Mouse (Mus musculus) neural tube, embryonic 13.5 days (tissue): ENCODE results near the gene B3galt6. TPM values are rescaled to one million over a fixed set of nuclear protein-coding genes. Genes with fewer than 3 reads are reported as not detected.

ENCODE experiments used
- ATAC-seq: fragments of 200-750 bp; cut with Nextera tagmentation; 2 replicates; pipeline ENCODE4 v1.8.0; 2017; ENCODE audit warnings: low read depth, mild to moderate bottlenecking, moderate TSS enrichment, moderate library complexity
- H3K27ac ChIP-seq: fragments of 300-500 bp; sonication (generic); replicated peaks from 2 replicates; pipeline ENCODE4 v1.5.1; 2015; ENCODE audit warnings: moderate library complexity, mild to moderate bottlenecking, inconsistent platforms
- H3K27me3 ChIP-seq: fragments of 300-500 bp; sonication (generic); 2 replicates; pipeline ENCODE4 v1.6.1; 2015; ENCODE audit warnings: mild to moderate bottlenecking, inconsistent platforms
- H3K36me3 ChIP-seq: fragments of 300-500 bp; sonication (generic); 2 replicates; pipeline ENCODE4 v1.6.1; 2015; ENCODE audit warnings: mild to moderate bottlenecking, inconsistent platforms
- H3K4me1 ChIP-seq: fragments of 300-500 bp; sonication (generic); replicated peaks from 2 replicates; pipeline ENCODE4 v1.6.1; 2015; ENCODE audit warnings: inconsistent platforms
- H3K4me2 ChIP-seq: fragments of 300-500 bp; sonication (generic); 2 replicates; pipeline ENCODE4 v1.6.1; 2015; ENCODE audit warnings: inconsistent platforms, mild to moderate bottlenecking, moderate library complexity
- H3K4me3 ChIP-seq: fragments of 300-500 bp; sonication (generic); 2 replicates; pipeline ENCODE4 v1.5.1; 2015; ENCODE audit warnings: mild to moderate bottlenecking, inconsistent platforms
- H3K9ac ChIP-seq: fragments of 300-500 bp; sonication (generic); 2 replicates; pipeline ENCODE4 v1.6.1; 2015; ENCODE audit warnings: moderate library complexity, mild to moderate bottlenecking, inconsistent platforms
- H3K9me3 ChIP-seq: fragments of 300-500 bp; sonication (generic); 2 replicates; pipeline ENCODE4 v1.6.1; 2016; ENCODE audit warnings: inconsistent platforms
- WGBS: fragments of 180-500 bp; shearing (Covaris S2); methylation state at CpG from one replicate; pipeline ENCODE4 v1.1.7; 2015; 5-methylcytosine and 5-hydroxymethylcytosine counted together
- polyA plus RNA-seq: library from polyadenylated mRNA; unstranded; fragments of >200 nt; fragmentation: Nextera tagmentation; extraction: Ambion mirVana; gene quantifications from 2 replicates; pipeline ENCODE4 v1.2.1, GENCODE M21; 2015

B3galt6 gene
- polyA plus RNA-seq, 1 experiment from 2014 or later, result 25.1 TPM

DNA sequence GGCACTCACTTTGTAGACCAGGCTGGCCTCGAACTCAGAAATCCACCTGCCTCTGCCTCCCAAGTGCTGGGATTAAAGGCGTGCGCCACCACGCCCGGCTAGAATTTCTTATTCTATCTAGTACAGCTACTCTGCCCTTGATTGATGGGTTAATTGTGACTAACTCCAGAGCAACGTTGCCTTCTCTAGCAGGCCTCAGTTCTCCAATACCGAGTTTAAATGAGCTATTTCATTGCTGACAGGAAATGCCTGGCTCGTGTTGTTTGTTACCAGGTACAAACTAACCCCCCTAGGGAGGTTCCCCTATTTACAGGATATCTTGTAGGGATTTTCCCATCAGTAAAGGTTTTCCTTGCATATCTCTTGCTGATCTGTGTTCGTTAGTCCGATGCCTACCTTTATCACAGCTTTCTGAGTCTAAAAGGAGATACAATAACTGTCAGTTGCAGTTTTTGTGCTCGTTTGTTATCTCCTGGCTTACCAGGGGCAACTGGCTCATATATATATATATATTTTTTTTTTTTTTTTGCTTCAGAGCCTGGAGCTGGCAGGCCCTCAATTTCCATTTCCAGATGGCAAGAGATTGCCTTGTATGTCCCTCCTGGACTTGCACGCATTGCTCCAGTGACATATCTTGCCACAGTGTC is 10.9 kb downstream of the B3galt6 start:
- Histone ChIP-seq H3K9me3 (peaks cover 2% of the 10 kb centered on the region; the same call in 1 of the 2 replicates), H3K4me3 (no peak overlapping the region), H3K9ac (no peak overlapping the region), H3K27me3 (no peaks in the 10 kb centered on the region), H3K27ac (no peak overlapping the region), H3K4me1 (0 out of 2 replicates have a peak, but pooled peaks cover 8% of the 10 kb centered on the region), H3K36me3 (no peaks in the 10 kb centered on the region), H3K4me2 (no peak overlapping the region)
- WGBS, result 79% methylated on average over 12 of the region's 12 CpGs
- ATAC-seq, result no peak

DNA sequence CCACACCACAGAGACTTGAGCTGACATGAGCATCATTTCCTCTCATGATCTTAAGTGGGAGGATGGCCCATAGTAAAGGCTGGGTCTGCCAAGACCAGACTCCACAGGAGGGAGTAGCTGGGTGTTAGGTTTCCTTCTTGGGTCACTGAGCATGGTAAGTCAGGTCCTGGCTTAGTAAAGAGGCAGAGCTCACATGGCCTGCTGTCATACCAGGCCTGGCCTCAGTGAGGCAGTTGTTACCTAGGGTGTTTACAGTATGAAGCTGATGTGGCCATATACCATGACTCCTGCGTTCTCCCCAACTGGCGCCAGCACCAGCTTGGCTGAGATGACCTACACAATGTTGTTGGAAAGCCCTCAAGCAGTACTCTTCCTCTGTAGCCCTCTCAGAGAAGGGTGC is 19.2 kb downstream of the B3galt6 start:
- no peak overlapping the region for H3K27ac ChIP-seq
- H3K36me3 ChIP-seq, result no peaks in the 10 kb centered on the region
- no peaks in the 10 kb centered on the region for H3K27me3 ChIP-seq
- 77% methylated on average over 2 of the region's 2 CpGs for WGBS
- no peak overlapping the region for H3K9ac ChIP-seq
- H3K4me1 ChIP-seq, result no peaks in the 10 kb centered on the region
- peaks cover 2% of the 10 kb centered on the region; the same call in 1 of the 2 replicates for H3K9me3 ChIP-seq
- H3K4me3 ChIP-seq, result no peak overlapping the region
- no peak for ATAC-seq
- H3K4me2 ChIP-seq, result no peak overlapping the region

DNA sequence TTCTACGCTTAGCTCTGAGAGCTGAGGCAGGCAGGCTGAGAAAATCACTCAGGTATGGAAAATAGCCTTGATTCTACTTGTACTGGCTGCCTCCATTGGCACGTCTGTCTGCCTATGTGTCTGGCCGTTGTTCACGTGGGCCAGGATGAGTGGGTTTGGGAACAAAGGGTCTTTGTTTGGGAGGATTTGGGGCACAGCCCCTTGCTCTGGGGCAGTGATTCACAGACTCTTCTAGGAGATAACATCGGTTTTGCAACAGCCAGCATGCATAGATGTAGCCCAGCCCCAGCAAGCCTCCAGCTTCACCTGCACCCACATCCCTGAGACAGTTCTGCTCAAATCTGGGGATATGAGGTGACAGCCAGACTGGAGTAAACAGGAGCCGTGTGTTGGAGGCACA is 19.8 kb downstream of the B3galt6 start:
- H3K4me2 ChIP-seq, result no peak overlapping the region

DNA sequence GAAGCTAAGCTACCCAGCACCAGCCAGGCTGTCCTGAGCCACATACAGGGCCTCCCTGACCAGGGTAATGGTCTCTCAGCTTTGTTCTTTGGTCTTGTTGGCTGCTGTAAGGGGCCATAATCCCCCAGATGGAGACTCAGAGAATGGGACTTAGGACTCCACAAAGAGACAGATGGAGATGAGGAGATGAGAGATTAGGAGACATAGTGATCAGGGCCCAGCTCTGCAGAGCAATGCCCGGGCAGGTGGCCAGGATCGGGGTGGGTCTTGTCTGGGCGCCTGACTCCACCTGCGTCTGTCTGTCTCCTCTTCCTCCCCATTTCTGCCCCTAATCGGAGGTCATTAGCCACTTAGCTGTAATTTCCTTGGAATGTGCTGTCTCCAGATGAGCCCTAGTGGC is 22.2 kb downstream of the B3galt6 start:
- WGBS, result 78% methylated on average over 5 of the region's 5 CpGs
- H3K9ac ChIP-seq, result no peak overlapping the region
- H3K27me3 ChIP-seq, result no peaks in the 10 kb centered on the region
- no peaks in the 10 kb centered on the region for H3K9me3 ChIP-seq
- H3K27ac ChIP-seq, result no peak overlapping the region
- no peak overlapping the region for H3K4me3 ChIP-seq
- no peak overlapping the region for H3K4me2 ChIP-seq
- peaks cover 16% of the 10 kb centered on the region for H3K36me3 ChIP-seq
- no peaks in the 10 kb centered on the region for H3K4me1 ChIP-seq
- ATAC-seq, result no peak

More for the DNA sequence above, 19.8 kb downstream of the B3galt6 start:
- peaks cover 2% of the 10 kb centered on the region; the same call in 1 of the 2 replicates for H3K9me3 ChIP-seq
- no peaks in the 10 kb centered on the region for H3K27me3 ChIP-seq
- H3K4me3 ChIP-seq, result no peak overlapping the region
- no peak for ATAC-seq
- no peaks in the 10 kb centered on the region for H3K36me3 ChIP-seq
- no peaks in the 10 kb centered on the region for H3K4me1 ChIP-seq
- WGBS, result 65% methylated on average over 6 of the region's 6 CpGs
- H3K9ac ChIP-seq, result no peak overlapping the region
- no peak overlapping the region for H3K27ac ChIP-seq

DNA sequence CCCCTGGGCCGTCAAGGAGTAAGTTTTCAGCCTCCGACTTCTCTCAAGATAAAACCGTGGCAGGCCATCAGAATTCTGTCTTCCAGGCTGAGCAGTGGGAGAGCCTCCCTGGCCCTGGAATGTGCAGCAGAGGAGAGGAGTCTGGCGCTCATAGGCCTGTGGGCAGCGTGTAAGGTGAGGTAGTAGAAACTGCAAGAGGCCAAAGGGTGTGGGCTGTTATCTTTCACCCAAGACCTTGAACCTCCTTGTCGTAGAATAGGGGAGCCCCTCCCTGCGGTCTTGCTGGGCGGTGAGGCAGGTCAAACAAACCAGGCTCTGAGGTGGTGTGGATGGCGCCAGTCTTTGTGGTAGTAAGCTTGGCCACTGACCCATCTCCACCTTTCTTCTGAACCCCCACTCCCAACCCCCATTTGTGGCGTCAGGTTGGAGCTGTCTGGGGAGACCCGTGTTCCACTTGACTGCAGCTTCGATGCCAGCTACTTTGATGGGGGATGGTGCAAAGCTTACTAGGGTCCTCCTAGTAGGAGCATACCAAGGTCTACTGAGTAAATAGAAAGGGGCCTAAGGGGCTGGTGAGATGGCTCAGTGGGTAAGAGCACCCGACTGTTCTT is 23.3 kb downstream of the B3galt6 start:
- Histone ChIP-seq H3K9me3 (no peaks in the 10 kb centered on the region), H3K4me1 (no peaks in the 10 kb centered on the region), H3K27me3 (no peaks in the 10 kb centered on the region), H3K9ac (no peak overlapping the region), H3K4me3 (no peak overlapping the region), H3K27ac (no peak overlapping the region), H3K36me3 (peaks cover 27% of the 10 kb centered on the region), H3K4me2 (no peak overlapping the region)
- 85% methylated on average over 13 of the region's 13 CpGs for WGBS
- no peak for ATAC-seq

DNA sequence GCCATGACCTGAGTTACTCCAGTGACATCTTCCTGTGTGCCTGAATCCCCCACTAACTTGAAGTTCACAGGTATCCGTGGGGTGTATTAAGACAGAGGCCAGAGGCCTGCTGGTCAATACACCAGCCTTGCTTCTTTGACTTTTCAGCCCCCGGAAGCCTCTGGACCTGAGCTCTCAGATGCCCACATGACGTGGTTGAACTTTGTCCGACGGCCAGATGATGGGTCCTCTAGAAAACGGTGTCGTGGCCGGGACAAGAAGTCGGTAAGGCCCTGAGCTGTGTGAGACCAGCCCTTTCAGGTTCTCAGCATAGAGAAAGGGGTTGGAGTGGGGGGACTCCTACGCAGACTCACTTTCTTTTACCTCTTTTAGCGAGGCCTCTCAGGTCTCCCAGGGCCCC is 28.1 kb downstream of the B3galt6 start:
- H3K36me3 ChIP-seq, result peaks cover 35% of the 10 kb centered on the region
- no peak overlapping the region for H3K9ac ChIP-seq
- WGBS, result 93% methylated on average over 11 of the region's 11 CpGs
- H3K27me3 ChIP-seq, result no peaks in the 10 kb centered on the region
- no peak for ATAC-seq
- H3K4me3 ChIP-seq, result no peak overlapping the region
- no peaks in the 10 kb centered on the region for H3K9me3 ChIP-seq
- no peak overlapping the region for H3K27ac ChIP-seq
- H3K4me1 ChIP-seq, result peaks cover 17% of the 10 kb centered on the region
- no peak overlapping the region for H3K4me2 ChIP-seq

DNA sequence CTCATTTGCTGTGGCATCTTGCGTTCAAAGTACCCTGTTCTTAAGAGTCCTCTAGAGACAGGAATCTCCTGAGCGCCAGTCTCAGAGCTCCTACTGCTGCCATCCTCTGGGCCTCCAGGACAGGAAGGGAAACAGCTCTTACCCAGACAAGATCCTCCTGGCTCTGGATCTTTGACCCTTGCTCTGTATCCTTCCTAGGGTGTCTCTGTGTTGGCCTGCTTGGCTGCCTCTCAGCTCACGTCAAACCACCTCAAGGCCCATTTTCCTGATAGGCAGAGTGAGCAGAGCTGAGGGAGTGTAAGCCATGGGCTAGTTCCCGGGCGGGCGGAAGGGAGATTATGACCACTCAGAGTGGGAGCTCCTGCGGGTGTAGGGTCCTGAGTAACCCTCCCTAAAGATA is 29.3 kb downstream of the B3galt6 start:
- no peak for ATAC-seq
- Histone ChIP-seq H3K36me3 (peaks cover 44% of the 10 kb centered on the region), H3K4me1 (peaks cover 17% of the 10 kb centered on the region), H3K27me3 (no peaks in the 10 kb centered on the region), H3K9me3 (no peaks in the 10 kb centered on the region), H3K4me3 (peak overlapping the region; percentile 43), H3K9ac (peak overlapping the region; percentile 73), H3K27ac (no peak overlapping the region), H3K4me2 (peak overlapping the region; percentile 74)
- 62% methylated on average over 7 of the region's 7 CpGs for WGBS

DNA sequence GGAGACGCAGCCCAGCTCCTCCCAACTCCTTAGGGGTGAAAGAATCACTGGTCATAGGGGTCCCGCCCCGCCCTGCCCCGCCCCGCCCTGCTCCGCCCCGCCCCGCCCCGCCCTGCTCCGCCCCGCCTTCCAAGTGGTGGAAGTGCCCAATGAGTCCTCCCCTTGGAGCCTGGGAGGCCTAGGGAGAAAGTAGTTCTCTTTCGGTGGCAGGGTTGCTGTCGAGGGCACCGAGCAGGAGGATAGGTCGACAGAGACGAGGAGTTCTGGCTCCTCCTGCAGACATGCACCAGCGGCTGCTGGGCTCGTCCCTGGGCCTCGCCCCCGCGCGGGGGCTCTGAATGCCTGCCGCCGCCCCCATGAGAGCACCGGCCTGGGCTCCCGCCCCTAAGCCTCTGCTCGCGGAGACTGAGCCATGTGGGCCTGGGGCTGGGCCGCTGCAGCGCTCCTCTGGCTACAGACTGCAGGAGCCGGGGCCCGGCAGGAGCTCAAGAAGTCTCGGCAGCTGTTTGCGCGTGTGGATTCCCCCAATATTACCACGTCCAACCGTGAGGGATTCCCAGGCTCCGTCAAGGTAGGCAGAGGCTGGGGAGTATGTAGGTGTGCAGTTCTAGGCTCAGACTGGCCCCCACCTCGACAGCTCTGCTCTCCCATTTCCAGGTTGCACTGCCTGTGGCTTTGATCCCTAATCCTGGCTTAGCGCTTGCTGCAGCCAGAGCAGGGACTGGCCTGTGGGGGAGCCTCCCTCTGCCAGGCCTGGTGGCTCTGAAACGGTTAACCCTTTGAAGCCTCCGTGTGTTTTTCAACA is 30.1 kb downstream of the B3galt6 start, which contains the start of gene C1qtnf12:
Gene C1qtnf12 (plus strand): TSS at position 152 of the 805 bp plus-strand sequence.
- no peaks in the 10 kb centered on the region for H3K27me3 ChIP-seq
- H3K4me3 ChIP-seq, result peak within 1 kb of the TSS; percentile 43
- H3K9ac ChIP-seq, result peak within 1 kb of the TSS; percentile 73
- peak within 1 kb of the TSS; percentile 74 for H3K4me2 ChIP-seq
- under 1% methylated on average over 42 of the region's 42 CpGs for WGBS
- H3K36me3 ChIP-seq, result peaks cover 51% of the 10 kb centered on the region
- peak within 1 kb of the TSS; percentile 23; the same call in 1 of the 2 replicates for H3K27ac ChIP-seq
- H3K9me3 ChIP-seq, result no peaks in the 10 kb centered on the region
- ATAC-seq, result peak; percentile 62
- H3K4me1 ChIP-seq, result peaks cover 17% of the 10 kb centered on the region

DNA sequence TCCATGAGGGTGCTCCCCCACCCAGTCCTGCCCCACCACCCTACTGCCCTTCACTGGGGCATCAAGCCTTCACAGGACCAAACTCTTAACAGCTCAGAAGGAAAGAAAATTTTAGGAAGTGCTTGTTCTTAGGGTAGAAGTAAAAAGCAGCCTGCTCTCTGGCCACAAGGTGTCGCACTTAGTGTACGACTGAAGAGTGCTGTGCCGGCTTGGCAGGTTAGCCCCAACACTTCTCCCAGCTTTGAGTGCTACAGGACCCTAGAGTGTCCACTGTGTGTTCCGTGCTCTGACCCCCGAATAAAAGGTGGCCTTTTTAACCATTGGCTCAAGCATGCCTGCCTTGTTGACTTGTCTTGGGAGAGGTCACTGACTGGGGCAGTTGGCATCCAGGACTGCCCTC is 33.2 kb downstream of the B3galt6 start:
- H3K36me3 ChIP-seq, result peaks cover 53% of the 10 kb centered on the region
- no peaks in the 10 kb centered on the region for H3K9me3 ChIP-seq
- H3K9ac ChIP-seq, result no peak overlapping the region
- no peak overlapping the region for H3K4me3 ChIP-seq
- H3K27me3 ChIP-seq, result no peaks in the 10 kb centered on the region
- no peak overlapping the region for H3K27ac ChIP-seq
- 4% methylated on average over 5 of the region's 5 CpGs for whole genome bisulfite sequencing
- no peak overlapping the region for H3K4me2 ChIP-seq
- peaks cover 17% of the 10 kb centered on the region for H3K4me1 ChIP-seq
- peak; percentile 66; the same call in 1 of the 2 replicates for ATAC-seq

DNA sequence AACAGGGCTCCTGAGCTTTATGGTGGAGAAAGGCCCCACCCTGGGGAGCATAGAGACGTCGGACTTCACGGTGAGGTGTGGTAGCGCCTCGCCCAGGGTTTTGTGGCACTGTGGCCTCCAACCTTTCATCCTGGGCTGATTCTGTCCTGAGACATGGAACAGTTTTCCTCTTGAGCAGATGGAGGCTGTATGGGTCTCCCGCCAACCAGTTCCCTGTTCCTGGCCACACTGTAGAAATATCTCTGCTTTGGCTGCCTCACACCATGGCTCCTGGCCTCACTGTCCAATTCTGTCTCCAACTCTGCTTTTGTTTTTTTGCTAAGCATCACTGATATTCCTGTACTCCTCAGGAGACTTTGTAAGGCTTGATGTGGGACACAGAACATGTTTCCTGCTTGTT is 37.0 kb downstream of the B3galt6 start:
- Histone ChIP-seq H3K4me2 (no peak overlapping the region), H3K4me3 (no peak overlapping the region), H3K36me3 (peaks cover 82% of the 10 kb centered on the region), H3K9ac (no peak overlapping the region), H3K27ac (no peak overlapping the region), H3K27me3 (no peaks in the 10 kb centered on the region), H3K4me1 (no peaks in the 10 kb centered on the region), H3K9me3 (no peaks in the 10 kb centered on the region)
- 96% methylated on average over 6 of the region's 6 CpGs for WGBS
- no peak for ATAC-seq

DNA sequence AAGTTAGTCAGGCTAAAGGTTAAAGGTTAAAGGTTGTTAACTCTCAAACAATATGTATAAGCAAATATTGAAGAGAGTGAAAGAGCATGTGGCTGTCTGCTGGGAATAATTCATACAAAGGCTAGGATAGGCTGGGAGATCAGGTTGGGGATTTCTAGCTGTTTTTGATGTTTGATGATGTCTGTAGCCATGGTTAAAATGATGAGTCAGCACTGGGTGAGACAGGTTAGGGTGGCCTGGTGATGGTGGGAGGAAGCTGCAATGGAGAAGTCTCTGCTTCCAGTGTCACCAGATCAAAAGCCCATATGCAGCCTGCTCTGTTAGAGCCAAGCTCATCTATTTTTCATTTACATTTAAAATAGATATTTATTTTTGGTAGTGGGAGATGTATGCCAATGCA is 45.4 kb downstream of the B3galt6 start:
- no peak for ATAC-seq
- no peak overlapping the region for H3K9ac ChIP-seq
- no peaks in the 10 kb centered on the region for H3K9me3 ChIP-seq
- no peaks in the 10 kb centered on the region for H3K27me3 ChIP-seq
- H3K4me2 ChIP-seq, result no peak overlapping the region
- H3K4me1 ChIP-seq, result peaks cover 27% of the 10 kb centered on the region
- H3K36me3 ChIP-seq, result peaks cover 58% of the 10 kb centered on the region
- H3K27ac ChIP-seq, result no peak overlapping the region
- H3K4me3 ChIP-seq, result no peak overlapping the region

DNA sequence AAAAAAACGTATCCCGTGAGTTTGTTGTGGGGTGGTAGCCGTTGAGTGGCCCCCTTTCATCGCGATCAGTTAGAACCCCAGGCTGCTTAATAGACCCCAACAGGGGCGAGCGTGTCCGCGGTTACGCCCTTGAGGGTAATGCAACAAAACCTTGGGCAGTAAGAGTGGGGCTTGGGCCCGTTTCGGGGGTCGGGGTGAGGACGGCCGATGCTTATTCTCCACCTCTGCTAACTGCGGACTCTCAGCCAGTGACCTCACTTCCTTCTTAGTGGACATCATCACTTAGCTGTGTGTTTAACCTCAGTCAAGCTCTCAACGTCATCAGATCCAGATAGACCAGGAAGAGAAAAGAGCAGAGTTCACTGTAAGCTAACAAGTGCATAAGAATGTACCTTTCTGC is 48.2 kb downstream of the B3galt6 start:
- H3K4me3 ChIP-seq, result peak overlapping the region; percentile 99
- peaks cover 27% of the 10 kb centered on the region for H3K4me1 ChIP-seq
- peaks cover 29% of the 10 kb centered on the region for H3K36me3 ChIP-seq
- H3K27me3 ChIP-seq, result 0 out of 2 replicates have a peak, but pooled peaks cover 2% of the 10 kb centered on the region
- H3K9ac ChIP-seq, result peak overlapping the region; percentile 93
- WGBS, result under 1% methylated on average over 17 of the region's 17 CpGs
- peak overlapping the region; percentile 90; the same call in 1 of the 2 replicates for H3K27ac ChIP-seq
- ATAC-seq, result peak; percentile 21; the same call in 1 of the 2 replicates
- no peaks in the 10 kb centered on the region for H3K9me3 ChIP-seq
- peak overlapping the region; percentile 90 for H3K4me2 ChIP-seq
